Mouse (Mus musculus): Measurements from ENCODE around the gene Ppp1r36. TPM values are rescaled to one million over a fixed set of nuclear protein-coding genes. Genes with fewer than 3 reads are reported as not detected.
"Not testable (repeated sequence)": the region's sequence is repeated elsewhere in the genome, so short reads cannot be mapped to it uniquely, and the experiment has no call there.

Gene Ppp1r36
- polyA plus RNA-seq, 1 experiment = not detected

DNA sequence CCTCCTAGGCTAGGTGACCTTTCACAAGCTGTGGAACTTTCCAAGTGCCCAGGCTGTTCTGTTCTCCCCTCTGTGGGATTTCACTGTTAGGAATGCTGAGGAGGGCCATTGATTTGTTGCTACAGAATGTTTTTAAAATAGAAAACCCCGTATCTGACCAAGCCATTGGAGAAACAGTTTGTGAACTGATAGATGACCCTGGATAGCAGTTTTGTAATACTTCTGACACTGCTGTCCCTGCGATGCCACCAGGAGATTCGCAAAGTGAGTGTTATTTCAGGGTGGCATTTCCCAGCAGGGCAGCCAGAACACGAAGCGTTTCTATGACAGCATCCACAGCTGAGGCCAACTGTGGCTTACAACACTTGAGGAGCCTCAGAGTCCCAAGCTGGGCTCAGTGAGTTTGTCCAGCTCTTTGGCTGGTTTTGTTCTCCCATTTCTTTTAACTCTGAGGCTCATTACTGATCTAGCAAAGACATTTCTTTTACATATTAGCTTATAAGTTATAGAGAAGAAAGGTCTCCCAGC, 13.6 kb downstream of the Ppp1r36 start:
- TF ChIP-seq POLR2A (IDR thresholded peaks at IDR 0.05; ENCODE audit: low read depth, low read length) (no peak), CTCF (IDR thresholded peaks at IDR 0.05; ENCODE audit: extremely low read depth, insufficient read length, insufficient replicate concordance, low read depth, low read length) (no peak)
- Histone ChIP-seq H3K36me3 (ENCODE audit: control insufficient read depth, insufficient read depth, low read length) (no peaks in the 10 kb centered on the region), H3K27ac (ENCODE audit: insufficient read depth, low read depth, low read length) (no peak overlapping the region), H3K27me3 (ENCODE audit: control insufficient read depth, insufficient read depth, low read length) (peaks cover 4% of the 10 kb centered on the region), H3K4me3 (ENCODE audit: low read depth, low read length) (no peak overlapping the region), H3K4me1 (ENCODE audit: control insufficient read depth, insufficient read depth, insufficient read length, low read length) (no peaks in the 10 kb centered on the region)
- 49% methylated on average over 5 of the region's 5 CpGs for WGBS

DNA sequence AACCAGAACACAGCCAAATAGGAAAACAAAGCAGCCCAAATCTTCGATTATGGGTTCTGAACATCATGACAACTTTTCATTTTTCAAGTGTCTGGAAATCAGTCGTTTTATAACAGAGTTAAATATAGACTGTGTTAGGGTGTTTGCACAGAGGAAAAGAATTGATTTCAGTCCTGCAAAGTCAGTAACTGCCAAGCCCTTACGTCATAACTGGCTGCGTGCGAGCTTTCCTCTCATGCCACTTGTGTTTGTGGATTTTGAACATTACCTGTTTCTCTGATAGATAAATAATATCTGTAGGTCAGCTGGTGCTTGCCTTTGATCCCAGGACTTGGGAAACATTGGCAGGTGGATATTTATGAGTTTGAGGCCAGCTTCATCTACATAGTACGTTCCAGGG, 14.1 kb downstream of the Ppp1r36 start:
- Histone ChIP-seq H3K36me3 (ENCODE audit: control insufficient read depth, insufficient read depth, low read length) (no peaks in the 10 kb centered on the region), H3K4me1 (ENCODE audit: control insufficient read depth, insufficient read depth, insufficient read length, low read length) (no peaks in the 10 kb centered on the region), H3K4me3 (ENCODE audit: low read depth, low read length) (no peak overlapping the region), H3K27ac (ENCODE audit: insufficient read depth, low read depth, low read length) (no peak overlapping the region), H3K27me3 (ENCODE audit: control insufficient read depth, insufficient read depth, low read length) (peaks cover 4% of the 10 kb centered on the region)
- 32% methylated on average over 6 of the region's 6 CpGs for WGBS
- TF ChIP-seq CTCF (IDR thresholded peaks at IDR 0.05; ENCODE audit: extremely low read depth, insufficient read length, insufficient replicate concordance, low read depth, low read length) = no peak

GRCm38 (mm10) chr12:76434111-76434510, 16.8 kb downstream of the Ppp1r36 start:
- Histone ChIP-seq H3K4me1 (ENCODE audit: control insufficient read depth, insufficient read depth, insufficient read length, low read length) (no peaks in the 10 kb centered on the region), H3K27ac (ENCODE audit: insufficient read depth, low read depth, low read length) (no peak overlapping the region), H3K36me3 (ENCODE audit: control insufficient read depth, insufficient read depth, low read length) (no peaks in the 10 kb centered on the region), H3K4me3 (ENCODE audit: low read depth, low read length) (no peak overlapping the region), H3K27me3 (ENCODE audit: control insufficient read depth, insufficient read depth, low read length) (peaks cover 4% of the 10 kb centered on the region)
- WGBS = 54% methylated on average over 7 of the region's 7 CpGs
- TF ChIP-seq POLR2A (IDR thresholded peaks at IDR 0.05; ENCODE audit: low read depth, low read length) (no peak), CTCF (IDR thresholded peaks at IDR 0.05; ENCODE audit: extremely low read depth, insufficient read length, insufficient replicate concordance, low read depth, low read length) (no peak)

- TF ChIP-seq CTCF (IDR thresholded peaks at IDR 0.05; ENCODE audit: extremely low read depth, insufficient read length, insufficient replicate concordance, low read depth, low read length) (no peak), POLR2A (IDR thresholded peaks at IDR 0.05; ENCODE audit: low read depth, low read length) (no peak)
- WGBS = 11% methylated on average over 17 of the region's 17 CpGs
- Histone ChIP-seq H3K4me3 (ENCODE audit: low read depth, low read length) (no peak overlapping the region; the same call in 1 of the 2 replicates), H3K4me1 (ENCODE audit: control insufficient read depth, insufficient read depth, insufficient read length, low read length) (no peaks in the 10 kb centered on the region), H3K27me3 (ENCODE audit: control insufficient read depth, insufficient read depth, low read length) (peaks cover 4% of the 10 kb centered on the region), H3K27ac (ENCODE audit: insufficient read depth, low read depth, low read length) (no peak overlapping the region), H3K36me3 (ENCODE audit: control insufficient read depth, insufficient read depth, low read length) (no peaks in the 10 kb centered on the region)
These were observed 17.7 kb downstream of the Ppp1r36 start for GRCm38 (mm10) chr12:76435084-76435483.

GRCm38 (mm10) chr12:76435549-76435948, 18.2 kb downstream of the Ppp1r36 start:
- no peaks in the 10 kb centered on the region for H3K36me3 ChIP-seq (ENCODE audit: control insufficient read depth, insufficient read depth, low read length)
- H3K27ac ChIP-seq (ENCODE audit: insufficient read depth, low read depth, low read length) = no peak overlapping the region
- no peak for TF ChIP-seq CTCF (IDR thresholded peaks at IDR 0.05; ENCODE audit: extremely low read depth, insufficient read length, insufficient replicate concordance, low read depth, low read length)
- WGBS = 21% methylated on average over 8 of the region's 8 CpGs
- no peaks in the 10 kb centered on the region for H3K4me1 ChIP-seq (ENCODE audit: control insufficient read depth, insufficient read depth, insufficient read length, low read length)
- H3K27me3 ChIP-seq (ENCODE audit: control insufficient read depth, insufficient read depth, low read length) = peaks cover 4% of the 10 kb centered on the region
- no peak overlapping the region for H3K4me3 ChIP-seq (ENCODE audit: low read depth, low read length)

DNA sequence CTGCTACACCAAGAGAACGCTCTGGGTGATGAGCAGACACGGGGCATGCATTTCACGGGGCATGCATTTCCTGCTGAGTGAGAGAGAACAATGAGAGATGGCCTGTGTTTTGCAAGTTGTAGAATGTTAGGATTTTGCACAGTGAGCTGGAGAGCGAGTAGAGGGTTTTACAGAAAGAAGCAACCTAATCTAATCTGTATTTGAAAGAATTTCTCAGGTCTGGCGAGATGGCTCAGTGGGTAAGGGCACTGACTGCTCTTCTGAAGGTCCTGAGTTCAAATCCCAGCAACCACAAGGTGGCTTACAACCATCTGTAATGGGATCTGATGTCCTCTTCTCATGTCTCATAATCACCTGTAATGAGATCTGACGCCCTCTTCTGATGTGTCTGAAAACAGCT, 26.1 kb downstream of the Ppp1r36 start:
- H3K27me3 ChIP-seq (ENCODE audit: control insufficient read depth, insufficient read depth, low read length); H3K4me1 ChIP-seq (ENCODE audit: control insufficient read depth, insufficient read depth, insufficient read length, low read length); H3K4me3 ChIP-seq (ENCODE audit: low read depth, low read length); H3K27ac ChIP-seq (ENCODE audit: insufficient read depth, low read depth, low read length); H3K36me3 ChIP-seq (ENCODE audit: control insufficient read depth, insufficient read depth, low read length): not testable (repeated sequence)
- 77% methylated on average over 6 of the region's 6 CpGs for WGBS

GRCm38 (mm10) chr12:76444359-76444772, 27.0 kb downstream of the Ppp1r36 start:
- Histone ChIP-seq H3K27me3 (ENCODE audit: control insufficient read depth, insufficient read depth, low read length) (no peaks in the 10 kb centered on the region), H3K4me3 (ENCODE audit: low read depth, low read length) (peak overlapping the region; percentile 63), H3K27ac (ENCODE audit: insufficient read depth, low read depth, low read length) (peak overlapping the region; percentile 40; the same call in 1 of the 2 replicates), H3K4me1 (ENCODE audit: control insufficient read depth, insufficient read depth, insufficient read length, low read length) (no peaks in the 10 kb centered on the region), H3K36me3 (ENCODE audit: control insufficient read depth, insufficient read depth, low read length) (no peaks in the 10 kb centered on the region)
- 34% methylated on average over 10 of the region's 10 CpGs for WGBS
- TF ChIP-seq CTCF (IDR thresholded peaks at IDR 0.05; ENCODE audit: extremely low read depth, insufficient read length, insufficient replicate concordance, low read depth, low read length) = no peak
- TF ChIP-seq POLR2A (IDR thresholded peaks at IDR 0.05; ENCODE audit: low read depth, low read length) = no peak

- TF ChIP-seq CTCF (IDR thresholded peaks at IDR 0.05; ENCODE audit: extremely low read depth, insufficient read length, insufficient replicate concordance, low read depth, low read length) = no peak
- TF ChIP-seq POLR2A (IDR thresholded peaks at IDR 0.05; ENCODE audit: low read depth, low read length) = no peak
- H3K36me3 ChIP-seq (ENCODE audit: control insufficient read depth, insufficient read depth, low read length) = no peaks in the 10 kb centered on the region; the same call in 1 of the 2 replicates
- H3K4me1 ChIP-seq (ENCODE audit: control insufficient read depth, insufficient read depth, insufficient read length, low read length) = no peaks in the 10 kb centered on the region
- no peak overlapping the region for H3K27ac ChIP-seq (ENCODE audit: insufficient read depth, low read depth, low read length)
- no peaks in the 10 kb centered on the region for H3K27me3 ChIP-seq (ENCODE audit: control insufficient read depth, insufficient read depth, low read length)
- H3K4me3 ChIP-seq (ENCODE audit: low read depth, low read length) = peak overlapping the region; percentile 63; the same call in 1 of the 2 replicates
- 60% methylated on average over 6 of the region's 6 CpGs for WGBS
These were observed 27.5 kb downstream of the Ppp1r36 start for GRCm38 (mm10) chr12:76444862-76445261.

Data from small intestine, adult 2 months (tissue).